In the genomic region with DNA sequence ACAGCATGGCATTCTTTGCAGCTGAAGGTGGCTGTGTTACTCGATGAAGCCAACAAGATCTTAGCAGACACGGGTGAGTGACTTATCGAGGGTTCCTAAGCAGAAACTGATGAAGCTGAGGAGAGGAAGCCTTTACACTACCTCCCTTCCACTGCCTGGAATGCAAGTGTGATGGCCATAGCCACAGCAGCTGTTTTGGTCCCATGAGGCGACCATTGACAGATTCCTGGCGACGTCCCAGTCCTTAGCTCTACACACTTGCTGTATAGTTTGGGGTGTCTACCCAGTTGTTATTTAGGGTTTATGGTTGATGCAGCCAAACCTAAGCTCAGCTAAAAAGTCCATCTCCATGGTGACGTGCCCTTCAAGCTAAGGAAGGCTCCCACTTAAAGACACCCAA, we compare ENCODE assay signal across 13 mouse cellular contexts.
"Had no signal": no experiment of that assay in that cellular context is flagged by ENCODE, and none has a peak within 500 bp of the region (broad histone marks: within the 10 kb centered on the region; RNA-seq: fewer than 3 reads in every experiment).

No protein-coding gene starts in this region.

- H3K27me3 ChIP-seq: lung, embryonic 15.5 days; stomach, embryonic 15.5 days had no signal

- H3K4me2 ChIP-seq: lung, embryonic 15.5 days; midbrain, embryonic 12.5 days; neural tube, embryonic 12.5 days had no signal

- H3K36me3 ChIP-seq: lung, embryonic 15.5 days; midbrain, embryonic 10.5 days; midbrain, embryonic 12.5 days; neural tube, embryonic 12.5 days; stomach, embryonic 15.5 days had no signal

- H3K4me3 ChIP-seq: lung, embryonic 15.5 days; midbrain, embryonic 10.5 days; midbrain, embryonic 12.5 days; neural tube, embryonic 12.5 days; stomach, embryonic 15.5 days had no signal

- DNase-seq: lung, adult 18-20 months; lung, postnatal 10 days; lung, postnatal 4 days; midbrain, embryonic 14.5 days; right cerebral cortex, postnatal 14 days; thymus, adult 2 months; thymus, postnatal 25 days; thymus, postnatal 4 days had no signal
